Mouse (Mus musculus) testis, adult 2 months (tissue): ENCODE results near the gene Hltf. TPM values are rescaled to one million over a fixed set of nuclear protein-coding genes. Genes with fewer than 3 reads are reported as not detected.

Experiments used
- H3K27ac ChIP-seq: fragments of 200-500 bp; 2 replicates; pipeline ENCODE4 v1.5.1; 2012; ENCODE audit warnings: low read depth, low read length; ENCODE audit not compliant: control insufficient read depth, insufficient read depth
- H3K27me3 ChIP-seq: fragments of 200-500 bp; 2 replicates; pipeline ENCODE4 v1.6.1; 2012; ENCODE audit warnings: mild to moderate bottlenecking, low read length, moderate library complexity; ENCODE audit not compliant: control insufficient read depth, insufficient read depth
- H3K36me3 ChIP-seq: fragments of 200-500 bp; 2 replicates; pipeline ENCODE4 v1.6.1; 2012; ENCODE audit warnings: mild to moderate bottlenecking, low read length; ENCODE audit not compliant: control insufficient read depth, insufficient read depth
- H3K4me1 ChIP-seq: fragments of 200-500 bp; 2 replicates; pipeline ENCODE4 v1.6.1; 2012; ENCODE audit warnings: low read length; ENCODE audit not compliant: control insufficient read depth, insufficient read depth
- H3K4me3 ChIP-seq: fragments of 200-500 bp; 2 replicates; pipeline ENCODE4 v1.5.1; 2012; ENCODE audit warnings: low read depth, mild to moderate bottlenecking, low read length, moderate library complexity, mixed read lengths; ENCODE audit not compliant: control insufficient read depth
- CTCF ChIP-seq: fragments of 200-500 bp; IDR thresholded peaks from 2 replicates; pipeline ENCODE4 v1.5.1; 2012; ENCODE audit warnings: low read depth, mild to moderate bottlenecking, inconsistent platforms, low read length, moderate library complexity; ENCODE audit not compliant: control insufficient read depth, insufficient read depth, insufficient replicate concordance
- POLR2A ChIP-seq: fragments of 200-500 bp; IDR thresholded peaks from 2 replicates; pipeline ENCODE4 v1.6.1; 2012; ENCODE audit warnings: low read depth, mild to moderate bottlenecking, inconsistent platforms, low read length, moderate library complexity; ENCODE audit not compliant: control insufficient read depth
- polyA plus RNA-seq: library from polyadenylated mRNA; depleted of rRNA; stranded (reverse); fragments of >200 nt; gene quantifications from 2 replicates; pipeline ENCODE4 v1.2.3, GENCODE M21; 2012; rRNA removed

The Hltf gene
- polyA plus RNA-seq, 1 experiment, result 1.8 TPM

- Histone ChIP-seq H3K27me3 (no peaks in the 10 kb centered on the region), H3K4me3 (no peak overlapping the region), H3K27ac (no peak overlapping the region), H3K4me1 (peaks cover 4% of the 10 kb centered on the region), H3K36me3 (no peaks in the 10 kb centered on the region)
- TF ChIP-seq POLR2A (no peak), CTCF (no peak)
Measured at GRCm38 (mm10) chr3:20151651-20152050, 94.0 kb downstream of the Hltf start.

GRCm38 (mm10) chr3:20154531-20155367 is 97.1 kb downstream of the Hltf start, which contains the start of gene Gyg:
Gyg (minus strand) TSS chr3:20155317.
- H3K36me3 ChIP-seq, result no peaks in the 10 kb centered on the region
- H3K27me3 ChIP-seq, result no peaks in the 10 kb centered on the region
- peaks cover 4% of the 10 kb centered on the region for H3K4me1 ChIP-seq
- no peak within 1 kb of the TSS for H3K27ac ChIP-seq
- TF ChIP-seq CTCF, result no peak
- TF ChIP-seq POLR2A, result no peak
- H3K4me3 ChIP-seq, result peak within 1 kb of the TSS; percentile 85

- no peaks in the 10 kb centered on the region for H3K27me3 ChIP-seq
- no peaks in the 10 kb centered on the region for H3K36me3 ChIP-seq
- H3K4me3 ChIP-seq, result no peak overlapping the region
- no peak overlapping the region for H3K27ac ChIP-seq
- TF ChIP-seq CTCF, result no peak
- TF ChIP-seq POLR2A, result no peak
- H3K4me1 ChIP-seq, result peaks cover 4% of the 10 kb centered on the region
Measured at GRCm38 (mm10) chr3:20155476-20155875, 97.9 kb downstream of the Hltf start.

- H3K36me3 ChIP-seq, result no peaks in the 10 kb centered on the region
- H3K27me3 ChIP-seq, result no peaks in the 10 kb centered on the region
- H3K27ac ChIP-seq, result no peak overlapping the region
- no peaks in the 10 kb centered on the region for H3K4me1 ChIP-seq
- H3K4me3 ChIP-seq, result no peak overlapping the region
- TF ChIP-seq POLR2A (no peak), CTCF (no peak)
Measured at GRCm38 (mm10) chr3:20167487-20167886, 109.9 kb downstream of the Hltf start.

Other genes with a start within 250 kb of the Hltf start
- 2.5 and 3.9 TPM in 2 replicates for gene Cp, start 100.8 kb upstream of the Hltf start, polyA plus RNA-seq
- gene Hps3, start 22.5 kb upstream of the Hltf start, polyA plus RNA-seq, result 4.0 and 4.5 TPM in 2 replicates
- gene Gyg, start 97.5 kb downstream of the Hltf start, polyA plus RNA-seq, result 1.9 and 2.5 TPM in 2 replicates
- gene Cpa3, start 184.4 kb downstream of the Hltf start, polyA plus RNA-seq, result 0.07 and 0.33 TPM in 2 replicates
- 0.12 and 0.13 TPM in 2 replicates for gene Cpb1, start 217.9 kb downstream of the Hltf start, polyA plus RNA-seq